ENCODE assay signal across 8 mouse cellular contexts in genomic region chr11:76477095-76477525, GRCm38 (mm10).
DNase-seq lines count a peak whose midpoint lies in the region; ATAC-seq lines count a peak whose summit lies in the region.

No protein-coding gene starts in this region.

- H3K4me2 ChIP-seq in intestine, embryonic 15.5 days (replicated peaks): no peak overlapping the region

- peak overlapping the region; percentile 90 for H3K27ac ChIP-seq in intestine, embryonic 15.5 days

- H3K9me3 ChIP-seq in intestine, embryonic 15.5 days: no peaks in the 10 kb centered on the region

- intact Hi-C loops in left cerebral cortex, postnatal 10 days (cut with DNase I): no loop called here

- 22% methylated on average over 5 of the region's 5 CpGs for WGBS in intestine, embryonic 15.5 days

- peak; percentile 36 for DNase-seq in adrenal gland, postnatal 14 days
- DNase-seq in adrenal gland, adult 8-10 months: no peak
- peak; percentile 57 for DNase-seq in NIH3T3 (ENCODE audit: low read depth)
- DNase-seq in lung, postnatal 36 days: peak; percentile 34
- DNase-seq in left cerebral cortex, postnatal 10 days (ENCODE audit: extremely low spot score in 1 of 2, low spot score in 2 of 2): no peak
- no peak for DNase-seq in cerebellum, postnatal 14 days
- DNase-seq in cerebellum, postnatal 10 days: no peak

- no peak overlapping the region for H3K9ac ChIP-seq in intestine, embryonic 15.5 days

- 0 out of 2 replicates have a peak, but pooled peaks cover 3% of the 10 kb centered on the region for H3K36me3 ChIP-seq in intestine, embryonic 15.5 days

- H3K4me3 ChIP-seq in intestine, embryonic 15.5 days (replicated peaks): no peak overlapping the region

- no peaks in the 10 kb centered on the region for H3K27me3 ChIP-seq in intestine, embryonic 15.5 days (replicated peaks)

- peak; percentile 80 for ATAC-seq in intestine, embryonic 15.5 days

- H3K4me1 ChIP-seq in intestine, embryonic 15.5 days (replicated peaks): peaks cover 19% of the 10 kb centered on the region

Comparison
In these comparisons a context has a peak if more than half of its experiments do, and no peak if none do; other contexts are left out.
1. DNase-seq: peak in adrenal gland, postnatal 14 days (single experiment), NIH3T3 (single experiment) and lung, postnatal 36 days (single experiment); none in adrenal gland, adult 8-10 months (single experiment), left cerebral cortex, postnatal 10 days (0 of 2), cerebellum, postnatal 14 days (0 of 2) and cerebellum, postnatal 10 days (0 of 2).